Mouse (Mus musculus) mouse trophoblast stem cell (cell line): ENCODE data around the gene Bmx.

Source experiments
- in situ Hi-C, 2 experiments: fragments of 300-500 bp; cut with MseI, MboI; formaldehyde crosslinking; loops; 2 replicates in 1 of 2; 3 replicates in 1 of 2; pipeline ENCODE4 v1.15.1; 2025

Gene Bmx

GRCm38 (mm10) chrX:164175780-164176179, 82.2 kb downstream of the Bmx start:
- in situ Hi-C loops, result loop anchor here in 1 of 2 experiments (25.0 kb wide), 1 partner anchor 212 kb away; no protein-coding TSS in a partner anchor

- in situ Hi-C loops, result loop anchor here in 1 of 2 experiments (25.0 kb wide), 1 partner anchor 212 kb away; no protein-coding TSS in a partner anchor
Observed at GRCm38 (mm10) chrX:164175311-164175710, 82.7 kb downstream of the Bmx start.

GRCm38 (mm10) chrX:164173880-164174279, 84.1 kb downstream of the Bmx start:
- in situ Hi-C loops, result no loop called here

DNA sequence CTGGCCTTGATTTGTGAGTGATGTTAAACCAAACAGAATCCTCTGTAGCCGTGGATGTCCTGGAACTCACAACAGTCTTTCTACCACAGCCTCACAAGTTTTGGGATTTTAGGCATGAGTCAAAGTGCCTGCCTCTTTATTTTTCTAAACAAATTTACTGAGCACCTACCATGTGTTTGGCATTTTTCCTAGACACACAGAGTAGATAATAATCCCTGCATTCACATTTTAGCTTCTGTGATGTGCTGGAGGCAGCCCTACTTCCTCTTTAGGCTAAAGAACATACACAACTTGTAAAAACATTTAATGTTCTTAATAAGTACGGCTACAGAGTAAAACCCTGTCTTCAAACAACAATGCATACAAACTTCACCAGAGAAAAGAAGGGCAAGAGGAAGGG, 87.0 kb downstream of the Bmx start:
- in situ Hi-C loops, result no loop called here

- in situ Hi-C loops, result no loop called here
Observed at GRCm38 (mm10) chrX:164164681-164165080, 93.3 kb downstream of the Bmx start.

GRCm38 (mm10) chrX:164154594-164154993, 103.4 kb downstream of the Bmx start:
- in situ Hi-C loops, result no loop called here

DNA sequence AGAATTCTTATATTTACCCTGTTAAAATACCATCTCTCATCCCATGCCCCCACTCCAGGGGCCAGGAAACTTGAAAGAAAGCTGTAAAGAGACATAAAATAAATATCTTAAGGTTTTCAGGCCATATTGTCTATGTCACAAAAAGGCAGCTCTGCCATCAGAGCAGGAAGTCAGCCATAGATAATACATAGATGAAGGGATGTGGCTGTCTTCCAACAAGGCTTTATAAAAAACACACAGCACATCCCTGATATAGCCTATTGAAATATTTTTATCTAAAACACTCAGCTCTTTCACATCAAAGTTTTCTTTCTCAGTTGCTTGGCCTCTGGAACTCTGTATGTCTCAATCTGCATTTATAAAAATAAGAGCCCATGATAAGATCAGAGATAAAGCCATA, 104.4 kb downstream of the Bmx start:
- in situ Hi-C loops, result no loop called here

- in situ Hi-C loops, result no loop called here
Observed at GRCm38 (mm10) chrX:164152703-164153102, 105.3 kb downstream of the Bmx start.

- in situ Hi-C loops, result no loop called here
Observed at GRCm38 (mm10) chrX:164145463-164146250, 112.3 kb downstream of the Bmx start.
